Mouse (Mus musculus): ENCODE data around the gene Fopnl. TPM values are rescaled to one million over a fixed set of nuclear protein-coding genes. Genes with fewer than 3 reads are reported as not detected.

Gene Fopnl
- polyA plus RNA-seq, 1 experiment from 2014 or later = 77.5 TPM

GRCm38 (mm10) chr16:14272374-14272965, 44.7 kb downstream of the Fopnl start:
- WGBS (ENCODE audit: insufficient replicate concordance) = 48% methylated on average over 4 of the region's 4 CpGs
- H3K27ac ChIP-seq = no peak overlapping the region
- no peak overlapping the region for H3K9ac ChIP-seq
- no peaks in the 10 kb centered on the region for H3K4me1 ChIP-seq (replicated peaks)
- H3K4me3 ChIP-seq (replicated peaks) = no peak overlapping the region
- no peaks in the 10 kb centered on the region for H3K27me3 ChIP-seq
- ATAC-seq (ENCODE audit: low read depth) (no peak), DNase-seq (no peak)
- H3K36me3 ChIP-seq = no peaks in the 10 kb centered on the region
- no peaks in the 10 kb centered on the region for H3K9me3 ChIP-seq (replicated peaks)
- H3K4me2 ChIP-seq = no peak overlapping the region

DNA sequence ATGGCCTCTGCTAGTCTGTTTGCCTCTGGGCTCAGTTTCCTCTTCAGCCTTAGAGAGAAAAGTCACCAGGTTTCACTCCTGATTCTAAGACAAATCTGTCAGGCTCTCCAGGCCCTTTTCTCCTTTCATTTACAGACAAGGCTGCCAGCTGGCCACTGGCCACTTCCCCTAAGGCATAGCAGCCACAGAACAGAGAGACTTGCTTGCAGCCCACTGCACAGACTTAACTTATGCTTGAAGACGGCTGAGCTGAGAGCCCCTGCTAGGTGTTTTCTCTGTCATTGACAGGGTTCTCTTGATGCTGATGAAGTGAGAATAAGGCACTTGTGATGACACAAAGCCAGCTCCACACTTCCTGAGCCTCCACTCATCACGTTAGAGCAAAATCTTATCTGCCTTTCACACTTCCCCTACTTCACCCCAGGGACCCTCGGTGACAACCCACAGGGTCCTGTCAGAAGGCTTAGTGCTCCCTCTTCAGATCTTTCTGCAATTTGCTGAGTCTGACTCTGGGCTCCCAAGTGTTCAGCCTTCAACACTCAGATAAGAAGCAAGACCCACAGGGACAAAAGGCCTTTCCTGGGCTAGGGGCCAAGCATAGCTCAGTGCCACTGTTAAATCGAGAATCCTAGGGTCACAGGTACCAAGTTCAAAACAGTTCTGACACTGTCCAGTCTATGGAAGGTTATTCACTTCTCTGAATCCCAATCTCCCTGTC, 51.8 kb downstream of the Fopnl start:
- Histone ChIP-seq H3K9ac (no peak overlapping the region), H3K27me3 (no peaks in the 10 kb centered on the region)

DNA sequence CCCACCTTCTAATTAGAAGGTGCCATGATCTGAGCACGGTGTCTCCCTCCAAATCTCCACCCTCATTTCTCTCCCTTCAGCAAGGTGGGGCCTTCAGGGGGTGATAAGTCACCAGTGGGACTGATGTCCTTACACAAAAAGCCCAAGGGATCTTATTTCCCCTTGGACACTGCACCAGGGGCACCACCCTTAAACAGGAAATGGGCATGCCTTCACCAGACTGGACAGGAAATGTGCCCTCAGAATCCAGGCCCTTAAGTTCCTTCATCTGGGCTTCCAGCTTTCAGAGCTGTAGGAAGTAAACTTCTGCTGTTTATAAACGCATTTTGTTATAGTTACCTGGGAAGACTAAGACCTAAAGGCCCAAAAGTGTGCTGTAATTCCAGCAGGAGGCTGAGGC, 52.7 kb downstream of the Fopnl start:
- no peak for ATAC-seq (ENCODE audit: low read depth)
- peaks cover 11% of the 10 kb centered on the region for H3K4me1 ChIP-seq (replicated peaks)
- H3K36me3 ChIP-seq = no peaks in the 10 kb centered on the region
- H3K27me3 ChIP-seq = no peaks in the 10 kb centered on the region
- DNase-seq = no peak
- 28% methylated on average over 2 of the region's 2 CpGs for WGBS (ENCODE audit: insufficient replicate concordance)
- no peak overlapping the region for H3K27ac ChIP-seq
- no peaks in the 10 kb centered on the region for H3K9me3 ChIP-seq (replicated peaks)
- H3K4me2 ChIP-seq = no peak overlapping the region
- no peak overlapping the region for H3K9ac ChIP-seq
- no peak overlapping the region for H3K4me3 ChIP-seq (replicated peaks)

More for the DNA sequence above, 51.8 kb downstream of the Fopnl start:
- H3K9me3 ChIP-seq (replicated peaks) = no peaks in the 10 kb centered on the region
- peaks cover 11% of the 10 kb centered on the region for H3K4me1 ChIP-seq (replicated peaks)
- no peaks in the 10 kb centered on the region for H3K36me3 ChIP-seq
- 8% methylated on average over 4 of the region's 4 CpGs for WGBS (ENCODE audit: insufficient replicate concordance)
- DNase-seq (no peak), ATAC-seq (ENCODE audit: low read depth) (no peak)
- no peak overlapping the region for H3K27ac ChIP-seq
- no peak overlapping the region for H3K4me2 ChIP-seq
- no peak overlapping the region for H3K4me3 ChIP-seq (replicated peaks)

DNA sequence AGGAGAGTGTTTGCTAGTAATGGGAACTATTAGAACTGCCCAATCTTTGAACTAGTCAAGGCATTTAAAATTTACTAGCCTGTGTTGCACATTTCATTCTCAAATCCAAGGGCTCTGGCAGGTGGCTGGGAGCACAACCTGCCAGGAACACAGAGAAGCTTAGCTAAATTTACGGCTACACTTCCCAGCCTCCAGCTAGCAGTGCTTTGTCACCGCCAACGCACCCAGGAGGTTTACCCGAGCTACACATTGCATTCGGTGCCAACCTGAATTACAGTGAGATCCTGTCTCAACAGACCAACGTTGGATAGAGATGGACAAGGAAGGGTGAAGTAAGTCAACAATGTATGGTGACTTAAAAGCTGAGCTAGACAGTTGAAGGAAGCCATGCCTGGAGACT, 54.0 kb downstream of the Fopnl start:
- ATAC-seq (ENCODE audit: low read depth) = no peak
- WGBS (ENCODE audit: insufficient replicate concordance) = 82% methylated on average over 6 of the region's 6 CpGs
- peaks cover 11% of the 10 kb centered on the region for H3K4me1 ChIP-seq (replicated peaks)
- H3K4me2 ChIP-seq = no peak overlapping the region
- H3K27me3 ChIP-seq = no peaks in the 10 kb centered on the region
- H3K4me3 ChIP-seq (replicated peaks) = no peak overlapping the region
- no peaks in the 10 kb centered on the region for H3K9me3 ChIP-seq (replicated peaks)
- DNase-seq = no peak
- H3K27ac ChIP-seq = no peak overlapping the region
- no peak overlapping the region for H3K9ac ChIP-seq
- H3K36me3 ChIP-seq = no peaks in the 10 kb centered on the region

DNA sequence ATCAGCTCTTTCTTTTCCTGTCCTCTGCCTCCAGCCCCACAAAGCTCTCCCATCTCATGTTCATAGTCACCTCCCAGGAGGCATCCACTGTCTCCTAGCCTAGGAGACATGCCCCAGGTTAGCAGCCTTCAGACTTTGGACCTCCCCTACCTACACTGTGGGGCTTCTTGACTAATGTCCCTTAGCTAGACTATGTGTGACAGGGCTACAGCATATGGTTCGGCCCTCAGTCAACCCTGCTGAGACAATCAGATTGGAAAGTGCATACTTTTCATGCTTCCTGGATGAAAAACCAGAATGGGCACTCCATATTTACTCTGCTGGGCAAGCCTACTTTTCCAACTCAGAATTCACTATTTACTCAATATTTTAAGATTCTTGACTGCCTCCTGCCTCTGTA, 54.8 kb downstream of the Fopnl start:
- Histone ChIP-seq H3K4me3 (replicated peaks) (no peak overlapping the region), H3K36me3 (no peaks in the 10 kb centered on the region), H3K27me3 (no peaks in the 10 kb centered on the region), H3K9ac (no peak overlapping the region), H3K9me3 (replicated peaks) (no peaks in the 10 kb centered on the region), H3K4me2 (no peak overlapping the region), H3K27ac (no peak overlapping the region), H3K4me1 (replicated peaks) (peaks cover 11% of the 10 kb centered on the region)
- DNase-seq = no peak
- 53% methylated on average over 1 of the region's 1 CpGs for WGBS (ENCODE audit: insufficient replicate concordance)
- no peak for ATAC-seq (ENCODE audit: low read depth)

DNA sequence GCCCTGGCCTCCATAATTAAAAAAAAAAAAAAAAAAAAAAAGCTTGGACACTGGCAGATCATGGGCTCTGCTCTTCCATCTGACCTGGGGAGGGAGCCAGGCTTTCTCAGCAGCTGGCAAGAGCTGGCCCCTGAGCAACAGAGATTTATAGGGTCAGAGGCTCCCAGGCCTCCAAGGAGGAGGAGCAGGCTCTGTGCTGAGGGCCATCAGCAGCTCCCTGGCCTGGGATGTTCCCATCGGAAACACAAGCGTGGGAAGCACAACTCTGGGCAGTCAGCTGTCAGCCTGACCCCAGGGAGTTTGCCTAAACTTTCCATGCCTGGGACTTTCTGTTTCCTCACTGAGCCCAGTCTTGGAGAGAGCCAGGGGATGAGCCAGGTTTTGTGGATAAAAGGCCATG, 58.3 kb downstream of the Fopnl start:
- H3K4me2 ChIP-seq = no peak overlapping the region
- no peak overlapping the region for H3K27ac ChIP-seq
- no peaks in the 10 kb centered on the region for H3K27me3 ChIP-seq
- no peaks in the 10 kb centered on the region for H3K36me3 ChIP-seq
- H3K4me1 ChIP-seq (replicated peaks) = no peaks in the 10 kb centered on the region
- no peaks in the 10 kb centered on the region for H3K9me3 ChIP-seq (replicated peaks)
- no peak overlapping the region for H3K4me3 ChIP-seq (replicated peaks)
- ATAC-seq (ENCODE audit: low read depth) (no peak), DNase-seq (no peak)
- H3K9ac ChIP-seq = no peak overlapping the region
- WGBS (ENCODE audit: insufficient replicate concordance) = 32% methylated on average over 2 of the region's 2 CpGs

- Histone ChIP-seq H3K27me3 (no peaks in the 10 kb centered on the region), H3K4me2 (no peak overlapping the region), H3K27ac (no peak overlapping the region), H3K9ac (no peak overlapping the region), H3K9me3 (replicated peaks) (no peaks in the 10 kb centered on the region), H3K4me1 (replicated peaks) (no peaks in the 10 kb centered on the region), H3K36me3 (no peaks in the 10 kb centered on the region), H3K4me3 (replicated peaks) (no peak overlapping the region)
- ATAC-seq (ENCODE audit: low read depth) = no peak
- DNase-seq = no peak
- WGBS (ENCODE audit: insufficient replicate concordance) = 55% methylated on average over 3 of the region's 3 CpGs
Observed at GRCm38 (mm10) chr16:14253586-14253985, 63.6 kb downstream of the Fopnl start.

DNA sequence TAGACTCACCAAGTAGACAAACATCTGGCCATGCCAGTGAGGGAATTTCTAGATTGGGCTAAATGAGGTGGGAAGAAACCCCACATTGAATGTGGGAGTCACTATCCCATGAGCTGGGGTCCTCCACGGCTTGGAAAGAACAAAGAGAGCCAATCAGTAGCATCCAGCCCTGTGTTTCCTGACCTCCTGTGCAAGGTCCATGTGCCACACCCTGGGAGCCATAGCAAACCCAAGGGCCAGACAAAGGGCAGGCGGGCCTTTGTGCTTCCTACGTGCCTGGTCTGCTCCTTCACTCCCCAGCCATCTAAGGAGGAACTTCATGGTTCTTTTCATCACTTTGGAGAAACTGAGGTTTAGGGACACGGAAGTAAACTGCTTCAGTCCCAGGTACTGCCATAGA, 64.3 kb downstream of the Fopnl start:
- WGBS (ENCODE audit: insufficient replicate concordance) = 64% methylated on average over 4 of the region's 4 CpGs
- no peak overlapping the region for H3K9ac ChIP-seq
- no peaks in the 10 kb centered on the region for H3K4me1 ChIP-seq (replicated peaks)
- no peaks in the 10 kb centered on the region for H3K27me3 ChIP-seq
- ATAC-seq (ENCODE audit: low read depth) = no peak
- H3K9me3 ChIP-seq (replicated peaks) = no peaks in the 10 kb centered on the region
- no peak overlapping the region for H3K27ac ChIP-seq
- H3K36me3 ChIP-seq = no peaks in the 10 kb centered on the region
- H3K4me2 ChIP-seq = no peak overlapping the region
- DNase-seq = no peak
- no peak overlapping the region for H3K4me3 ChIP-seq (replicated peaks)

DNA sequence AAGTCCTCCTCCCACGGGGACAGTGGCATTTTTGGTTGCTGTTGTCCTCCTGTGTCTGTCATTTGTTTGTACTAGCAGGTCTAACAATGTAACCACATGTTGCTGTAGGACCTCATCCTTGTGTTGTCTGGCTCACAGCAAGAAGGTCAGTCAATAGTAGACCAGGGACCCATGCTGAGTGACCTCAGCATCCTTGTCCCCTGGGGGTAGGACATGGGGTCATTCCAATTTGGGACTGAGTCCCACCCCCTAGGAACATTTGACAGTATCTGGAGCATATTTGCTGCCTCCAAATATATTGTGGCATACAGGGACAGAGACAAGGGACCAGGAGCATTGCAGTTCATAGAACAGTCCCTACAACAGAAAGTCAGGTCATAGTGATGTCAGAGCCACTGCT, 67.3 kb downstream of the Fopnl start:
- Histone ChIP-seq H3K4me2 (no peak overlapping the region), H3K36me3 (no peaks in the 10 kb centered on the region), H3K9me3 (replicated peaks) (no peaks in the 10 kb centered on the region), H3K4me1 (replicated peaks) (no peaks in the 10 kb centered on the region), H3K9ac (no peak overlapping the region), H3K27ac (no peak overlapping the region), H3K27me3 (no peaks in the 10 kb centered on the region), H3K4me3 (replicated peaks) (no peak overlapping the region)
- DNase-seq (no peak), ATAC-seq (ENCODE audit: low read depth) (no peak)
- WGBS (ENCODE audit: insufficient replicate concordance) = 35% methylated on average over 1 of the region's 1 CpGs

Other genes with a start within 250 kb of the Fopnl start
- 55.0 and 58.1 TPM in 2 replicates for gene Nde1, start 154.1 kb downstream of the Fopnl start, polyA plus RNA-seq (2015; fragmentation: Nextera tagmentation; extraction: Ambion mirVana)
- 6.2 and 6.9 TPM in 2 replicates for gene Marf1, start 154.1 kb downstream of the Fopnl start, polyA plus RNA-seq (2015; fragmentation: Nextera tagmentation; extraction: Ambion mirVana)
- 0.63 and 0.66 TPM in 2 replicates for gene Myh11, start 26.0 kb downstream of the Fopnl start, polyA plus RNA-seq (2015; fragmentation: Nextera tagmentation; extraction: Ambion mirVana)
- gene Abcc1, start 44.2 kb upstream of the Fopnl start, polyA plus RNA-seq (2015; fragmentation: Nextera tagmentation; extraction: Ambion mirVana) = 3.3 and 3.8 TPM in 2 replicates
- not detected in 2 replicates for gene A630010A05Rik, start 244.9 kb upstream of the Fopnl start, polyA plus RNA-seq (2015; fragmentation: Nextera tagmentation; extraction: Ambion mirVana)